Mouse (Mus musculus) CH12.LX (cell line): Measurements from ENCODE around the gene Cltc.

Source experiments
- CTCF ChIP-seq, 2 experiments: IDR thresholded peaks in 1 of 2; conservative IDR thresholded peaks in 1 of 2; 2 replicates each; pipeline ENCODE4 v1.5.1; 2011 to 2012; ENCODE audit warnings: low read depth in 2 of 2, low read length in 2 of 2, improper control_type of control experiment in 1 of 2, inconsistent platforms in 1 of 2, mild to moderate bottlenecking in 1 of 2, moderate library complexity in 1 of 2
- EP300 ChIP-seq: IDR thresholded peaks from 2 replicates; pipeline ENCODE4 v1.6.1; 2011; ENCODE audit warnings: low read length, improper control_type of control experiment
- KAT2A ChIP-seq: IDR thresholded peaks from 2 replicates; pipeline ENCODE4 v1.6.1; 2012; ENCODE audit warnings: low read length, improper control_type of control experiment, inconsistent platforms; ENCODE audit not compliant: insufficient replicate concordance
- MAX ChIP-seq: IDR thresholded peaks from 2 replicates; pipeline ENCODE4 v1.6.1; 2011; ENCODE audit warnings: low read length, improper control_type of control experiment
- POLR2A ChIP-seq: IDR thresholded peaks from 2 replicates; pipeline ENCODE4 v1.6.1; 2011; ENCODE audit warnings: low read depth, mild to moderate bottlenecking, improper control_type of control experiment, low read length

GRCm38 (mm10) chr11:86758559-86758958, 1.2 kb upstream of the Cltc start:
- TF ChIP-seq CTCF (conservative IDR thresholded peaks at IDR 0.05 in 1 of 2, IDR thresholded peaks at IDR 0.05 in 1 of 2; ENCODE audit: low read depth in 2 of 2, low read length in 2 of 2), result no peak
- no peak; the same call in 1 of the 2 replicates for TF ChIP-seq POLR2A
- no peak for TF ChIP-seq EP300
- TF ChIP-seq KAT2A, result no peak
- TF ChIP-seq MAX, result no peak
